Mouse (Mus musculus) midbrain, embryonic 15.5 days (tissue): ENCODE data around the gene Endov. TPM values are rescaled to one million over a fixed set of nuclear protein-coding genes. Genes with fewer than 3 reads are reported as not detected.
A peak's percentile ranks its signal among the peaks of the same experiment; 100 is the strongest.

Experiments used
- ATAC-seq: fragments of 200-750 bp; cut with Nextera tagmentation; replicated peaks from 2 replicates; pipeline ENCODE4 v1.8.0; 2017; ENCODE audit warnings: moderate TSS enrichment
- H3K27ac ChIP-seq: fragments of 300-500 bp; sonication (generic); 2 replicates; pipeline ENCODE4 v1.5.1; 2015; ENCODE audit warnings: mild to moderate bottlenecking, inconsistent platforms
- H3K27me3 ChIP-seq: fragments of 300-500 bp; sonication (generic); replicated peaks from 2 replicates; pipeline ENCODE4 v1.6.1; 2015; ENCODE audit warnings: inconsistent platforms
- H3K36me3 ChIP-seq: fragments of 300-500 bp; sonication (generic); replicated peaks from 2 replicates; pipeline ENCODE4 v1.6.1; 2015; ENCODE audit warnings: inconsistent platforms
- H3K4me1 ChIP-seq: fragments of 300-500 bp; sonication (generic); 2 replicates; pipeline ENCODE4 v1.6.1; 2015; ENCODE audit warnings: inconsistent platforms
- H3K4me2 ChIP-seq: fragments of 300-500 bp; sonication (generic); 2 replicates; pipeline ENCODE4 v1.6.1; 2015; ENCODE audit warnings: inconsistent platforms, mild to moderate bottlenecking, moderate library complexity
- H3K4me3 ChIP-seq: fragments of 300-500 bp; sonication (generic); 2 replicates; pipeline ENCODE4 v1.5.1; 2015; ENCODE audit warnings: mild to moderate bottlenecking, inconsistent platforms
- H3K9ac ChIP-seq: fragments of 300-500 bp; sonication (generic); 2 replicates; pipeline ENCODE4 v1.6.1; 2015; ENCODE audit warnings: mild to moderate bottlenecking, inconsistent platforms
- H3K9me3 ChIP-seq: fragments of 300-500 bp; sonication (generic); 2 replicates; pipeline ENCODE4 v1.6.1; 2016; ENCODE audit warnings: inconsistent platforms
- WGBS: fragments of 180-500 bp; shearing (Covaris S2); methylation state at CpG from one replicate; pipeline ENCODE4 v1.1.7; 2015; ENCODE audit warnings: mixed read lengths; 5-methylcytosine and 5-hydroxymethylcytosine counted together
- polyA plus RNA-seq: library from polyadenylated mRNA; unstranded; fragments of >200 nt; fragmentation: Nextera tagmentation; extraction: Ambion mirVana; gene quantifications from 2 replicates; pipeline ENCODE4 v1.2.1, GENCODE M21; 2015

The Endov gene
- polyA plus RNA-seq: 20.7 and 22.2 TPM in 2 replicates

- Histone ChIP-seq H3K4me3 (peak within 1 kb of the TSS; percentile 85), H3K27ac (peak within 1 kb of the TSS; percentile 98), H3K4me1 (peaks cover 32% of the 10 kb centered on the region), H3K4me2 (peak within 1 kb of the TSS; percentile 94), H3K9ac (peak within 1 kb of the TSS; percentile 95), H3K36me3 (0 out of 2 replicates have a peak, but pooled peaks cover 5% of the 10 kb centered on the region), H3K27me3 (no peaks in the 10 kb centered on the region), H3K9me3 (no peaks in the 10 kb centered on the region)
- ATAC-seq: peak; percentile 95
- under 1% methylated on average over 66 of the region's 66 CpGs for WGBS
Observed at GRCm38 (mm10) chr11:119490861-119491689, at the start of gene Endov. TSS of gene Endov (plus strand) at chr11:119491347.

GRCm38 (mm10) chr11:119442199-119442598, 48.9 kb upstream of the Endov start:
- Histone ChIP-seq H3K27ac (no peak overlapping the region), H3K4me2 (no peak overlapping the region), H3K4me1 (no peaks in the 10 kb centered on the region), H3K9me3 (no peaks in the 10 kb centered on the region), H3K27me3 (no peaks in the 10 kb centered on the region), H3K36me3 (no peaks in the 10 kb centered on the region), H3K4me3 (no peak overlapping the region), H3K9ac (no peak overlapping the region)
- no peak for ATAC-seq
- WGBS: 93% methylated on average over 8 of the region's 8 CpGs

GRCm38 (mm10) chr11:119443442-119443841, 47.7 kb upstream of the Endov start:
- no peaks in the 10 kb centered on the region for H3K9me3 ChIP-seq
- ATAC-seq: no peak
- H3K4me1 ChIP-seq: no peaks in the 10 kb centered on the region
- H3K4me2 ChIP-seq: no peak overlapping the region
- H3K36me3 ChIP-seq: no peaks in the 10 kb centered on the region
- no peak overlapping the region for H3K9ac ChIP-seq
- no peak overlapping the region for H3K4me3 ChIP-seq
- WGBS: 90% methylated on average over 9 of the region's 9 CpGs
- no peak overlapping the region for H3K27ac ChIP-seq
- no peaks in the 10 kb centered on the region for H3K27me3 ChIP-seq

GRCm38 (mm10) chr11:119456097-119456496, 35.0 kb upstream of the Endov start:
- no peak overlapping the region for H3K4me3 ChIP-seq
- no peaks in the 10 kb centered on the region for H3K4me1 ChIP-seq
- no peak overlapping the region for H3K9ac ChIP-seq
- no peaks in the 10 kb centered on the region for H3K9me3 ChIP-seq
- no peak for ATAC-seq
- H3K36me3 ChIP-seq: no peaks in the 10 kb centered on the region
- 78% methylated on average over 4 of the region's 4 CpGs for WGBS
- H3K4me2 ChIP-seq: no peak overlapping the region
- H3K27ac ChIP-seq: no peak overlapping the region
- no peaks in the 10 kb centered on the region for H3K27me3 ChIP-seq

- whole genome bisulfite sequencing: 92% methylated on average over 4 of the region's 4 CpGs
- H3K4me1 ChIP-seq: no peaks in the 10 kb centered on the region
- no peak for ATAC-seq
Observed at GRCm38 (mm10) chr11:119477876-119478275, 13.3 kb upstream of the Endov start.

GRCm38 (mm10) chr11:119491690-119492087, 542 bp downstream of the Endov start:
- peak overlapping the region; percentile 94 for H3K4me2 ChIP-seq
- H3K4me3 ChIP-seq: peak overlapping the region; percentile 85
- H3K27me3 ChIP-seq: no peaks in the 10 kb centered on the region
- H3K9ac ChIP-seq: peak overlapping the region; percentile 95
- H3K4me1 ChIP-seq: peaks cover 32% of the 10 kb centered on the region
- H3K9me3 ChIP-seq: no peaks in the 10 kb centered on the region
- peak overlapping the region; percentile 98 for H3K27ac ChIP-seq
- peak; percentile 67 for ATAC-seq
- 6% methylated on average over 27 of the region's 27 CpGs for whole genome bisulfite sequencing
- 0 out of 2 replicates have a peak, but pooled peaks cover 2% of the 10 kb centered on the region for H3K36me3 ChIP-seq

More at GRCm38 (mm10) chr11:119477876-119478275, 13.3 kb upstream of the Endov start:
- Histone ChIP-seq H3K9ac (no peak overlapping the region), H3K27me3 (no peaks in the 10 kb centered on the region), H3K36me3 (no peaks in the 10 kb centered on the region), H3K27ac (no peak overlapping the region), H3K4me2 (no peak overlapping the region), H3K4me3 (no peak overlapping the region), H3K9me3 (no peaks in the 10 kb centered on the region)

GRCm38 (mm10) chr11:119492830-119493229, 1.7 kb downstream of the Endov start:
- Histone ChIP-seq H3K9ac (no peak overlapping the region), H3K27ac (no peak overlapping the region), H3K36me3 (no peaks in the 10 kb centered on the region), H3K4me2 (peak overlapping the region; percentile 94), H3K27me3 (no peaks in the 10 kb centered on the region), H3K9me3 (no peaks in the 10 kb centered on the region), H3K4me3 (peak overlapping the region; percentile 85), H3K4me1 (peaks cover 32% of the 10 kb centered on the region)
- ATAC-seq: no peak
- WGBS: 91% methylated on average over 6 of the region's 6 CpGs

- H3K4me3 ChIP-seq: no peak overlapping the region
- no peak overlapping the region for H3K27ac ChIP-seq
- WGBS: 86% methylated on average over 4 of the region's 4 CpGs
- no peaks in the 10 kb centered on the region for H3K36me3 ChIP-seq
- peaks cover 32% of the 10 kb centered on the region for H3K4me1 ChIP-seq
- no peak for ATAC-seq
- no peaks in the 10 kb centered on the region for H3K9me3 ChIP-seq
- H3K9ac ChIP-seq: no peak overlapping the region
- H3K27me3 ChIP-seq: no peaks in the 10 kb centered on the region
- H3K4me2 ChIP-seq: no peak overlapping the region
Observed at GRCm38 (mm10) chr11:119493516-119493915, 2.4 kb downstream of the Endov start.

GRCm38 (mm10) chr11:119496147-119496546, 5.0 kb downstream of the Endov start:
- no peak for ATAC-seq
- 93% methylated on average over 5 of the region's 5 CpGs for WGBS
- no peaks in the 10 kb centered on the region for H3K27me3 ChIP-seq
- H3K27ac ChIP-seq: no peak overlapping the region
- peaks cover 24% of the 10 kb centered on the region for H3K4me1 ChIP-seq
- H3K9ac ChIP-seq: no peak overlapping the region
- no peaks in the 10 kb centered on the region for H3K9me3 ChIP-seq
- no peaks in the 10 kb centered on the region; the same call in 1 of the 2 replicates for H3K36me3 ChIP-seq
- no peak overlapping the region for H3K4me3 ChIP-seq
- no peak overlapping the region for H3K4me2 ChIP-seq

GRCm38 (mm10) chr11:119497451-119497850, 6.3 kb downstream of the Endov start:
- Histone ChIP-seq H3K4me2 (no peak overlapping the region), H3K36me3 (peaks cover 3% of the 10 kb centered on the region; the same call in 1 of the 2 replicates), H3K27me3 (no peaks in the 10 kb centered on the region), H3K9ac (no peak overlapping the region), H3K27ac (no peak overlapping the region), H3K9me3 (no peaks in the 10 kb centered on the region), H3K4me3 (no peak overlapping the region), H3K4me1 (peaks cover 19% of the 10 kb centered on the region)
- WGBS: 79% methylated on average over 4 of the region's 4 CpGs
- ATAC-seq: no peak

- H3K27me3 ChIP-seq: no peaks in the 10 kb centered on the region
- no peak overlapping the region for H3K4me3 ChIP-seq
- WGBS: 97% methylated on average over 4 of the region's 4 CpGs
- H3K4me1 ChIP-seq: peaks cover under 1% of the 10 kb centered on the region; the same call in 1 of the 2 replicates
- H3K9me3 ChIP-seq: no peaks in the 10 kb centered on the region
- H3K4me2 ChIP-seq: no peak overlapping the region
- H3K36me3 ChIP-seq: peaks cover 4% of the 10 kb centered on the region; the same call in 1 of the 2 replicates
- H3K27ac ChIP-seq: no peak overlapping the region
- H3K9ac ChIP-seq: no peak overlapping the region
- no peak for ATAC-seq
Observed at GRCm38 (mm10) chr11:119499297-119499696, 8.2 kb downstream of the Endov start.

- no peak overlapping the region for H3K9ac ChIP-seq
- 89% methylated on average over 2 of the region's 2 CpGs for WGBS
- ATAC-seq: no peak
- no peak overlapping the region for H3K4me3 ChIP-seq
- no peaks in the 10 kb centered on the region for H3K27me3 ChIP-seq
- H3K36me3 ChIP-seq: peaks cover 9% of the 10 kb centered on the region
- no peak overlapping the region for H3K4me2 ChIP-seq
- H3K9me3 ChIP-seq: no peaks in the 10 kb centered on the region
- H3K4me1 ChIP-seq: no peaks in the 10 kb centered on the region
- no peak overlapping the region for H3K27ac ChIP-seq
Observed at GRCm38 (mm10) chr11:119500011-119500410, 8.9 kb downstream of the Endov start.

GRCm38 (mm10) chr11:119503675-119504074, 12.5 kb downstream of the Endov start:
- Histone ChIP-seq H3K36me3 (peaks cover 17% of the 10 kb centered on the region), H3K4me3 (no peak overlapping the region)

More at GRCm38 (mm10) chr11:119503675-119504074, 12.5 kb downstream of the Endov start:
- Histone ChIP-seq H3K27me3 (no peaks in the 10 kb centered on the region), H3K9ac (no peak overlapping the region), H3K4me1 (no peaks in the 10 kb centered on the region), H3K9me3 (no peaks in the 10 kb centered on the region), H3K27ac (no peak overlapping the region), H3K4me2 (no peak overlapping the region)
- ATAC-seq: peak; percentile 80
